Comparison of ENCODE assay signal across 23 mouse cellular contexts in the genomic region with DNA sequence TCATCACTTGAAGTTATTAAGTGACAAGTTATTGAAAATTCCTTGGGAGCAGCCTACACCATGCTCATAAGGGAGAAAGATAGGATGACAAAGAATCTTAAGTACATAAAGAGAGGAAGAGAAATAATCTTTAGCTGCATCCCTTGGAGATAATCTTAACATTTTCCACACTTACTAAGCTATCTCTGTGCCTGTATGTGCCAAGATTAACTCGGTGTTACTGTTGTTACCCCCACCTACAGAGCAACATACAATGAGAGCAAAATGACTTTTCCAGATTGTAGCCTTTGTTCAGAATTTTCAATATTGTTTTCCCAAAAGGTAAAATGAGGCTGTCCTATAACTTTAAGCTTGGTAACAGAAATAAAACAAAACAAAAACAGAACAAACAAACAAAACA.
"Had no signal": no experiment of that assay in that cellular context is flagged by ENCODE, and none has a peak within 500 bp of the region (broad histone marks: within the 10 kb centered on the region; RNA-seq: fewer than 3 reads in every experiment).

No protein-coding gene starts in this region.

- H3K4me2 ChIP-seq: lung, embryonic 15.5 days; midbrain, embryonic 12.5 days; neural tube, embryonic 13.5 days; neural tube, embryonic 15.5 days; stomach, embryonic 15.5 days had no signal

- H3K36me3 ChIP-seq: lung, embryonic 15.5 days; midbrain, embryonic 10.5 days; midbrain, embryonic 12.5 days; neural tube, embryonic 13.5 days; neural tube, embryonic 15.5 days; stomach, embryonic 15.5 days had no signal

- H3K9me3 ChIP-seq: lung, embryonic 15.5 days; midbrain, embryonic 10.5 days; midbrain, embryonic 12.5 days; neural tube, embryonic 13.5 days; neural tube, embryonic 15.5 days; stomach, embryonic 15.5 days had no signal

- H3K4me1 ChIP-seq: lung, embryonic 15.5 days; megakaryocyte, embryonic 14.5 days; midbrain, embryonic 10.5 days; midbrain, embryonic 12.5 days; neural tube, embryonic 13.5 days; neural tube, embryonic 15.5 days; stomach, embryonic 15.5 days had no signal

- H3K9ac ChIP-seq: liver, postnatal 0 days; lung, embryonic 15.5 days; midbrain, embryonic 12.5 days; neural tube, embryonic 13.5 days; neural tube, embryonic 15.5 days; stomach, embryonic 15.5 days had no signal

- H3K4me3 ChIP-seq: lung, embryonic 15.5 days; megakaryocyte, embryonic 14.5 days; midbrain, embryonic 10.5 days; midbrain, embryonic 12.5 days; myocyte; neural tube, embryonic 13.5 days; neural tube, embryonic 15.5 days; stomach, embryonic 15.5 days had no signal

- H3K27me3 ChIP-seq: lung, embryonic 15.5 days; megakaryocyte, embryonic 14.5 days; midbrain, embryonic 12.5 days; neural tube, embryonic 13.5 days; neural tube, embryonic 15.5 days; stomach, embryonic 15.5 days had no signal

- H3K27ac ChIP-seq: lung, embryonic 15.5 days; macrophage; midbrain, embryonic 10.5 days; midbrain, embryonic 12.5 days; neural tube, embryonic 13.5 days; neural tube, embryonic 15.5 days; stomach, embryonic 15.5 days; stomach, postnatal 0 days had no signal

- ATAC-seq: liver, postnatal 0 days; lung, postnatal 0 days; midbrain, embryonic 16.5 days had no signal

- DNase-seq: liver, postnatal 0 days; lung, adult 2 months; lung, postnatal 14 days; lung, postnatal 36 days; midbrain, embryonic 14.5 days; retina, postnatal 1 day; right cerebral cortex, postnatal 4 days; spleen, adult 18-20 months; thymus, adult 18-20 months; thymus, postnatal 14 days; thymus, postnatal 36 days had no signal
